Mouse (Mus musculus) thymus, postnatal 25 days (tissue): ENCODE measurements at regions not wholly inside any gene's neighbourhood (a gene's known extent, or its start where the extent isn't known, plus 50 kb on each side); places are given as distances from the start of the nearest gene placed in this dataset.
A peak's percentile ranks its signal among the peaks of the same experiment; 100 is the strongest.

ENCODE experiments used
- DNase-seq: peaks from one replicate; pipeline ENCODE4 v3.0.0; 2022

DNA sequence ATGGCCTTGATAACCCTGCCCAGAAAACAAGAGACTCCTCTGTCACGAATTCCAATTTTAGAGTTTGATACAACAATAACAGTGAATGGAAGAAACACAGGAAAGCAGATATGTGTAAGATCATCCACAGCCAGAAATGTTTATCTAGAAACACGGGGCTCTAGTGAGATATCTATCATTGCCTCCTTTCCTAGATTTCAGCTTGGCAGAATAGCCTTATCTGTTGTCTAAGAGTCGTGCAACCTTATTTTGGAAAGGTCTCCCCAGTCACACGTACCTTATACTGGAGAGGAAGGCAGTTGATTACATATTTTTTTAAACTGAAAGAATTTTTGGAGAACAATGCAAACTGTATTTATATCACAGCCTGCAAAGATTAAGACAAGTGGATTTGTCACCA, 61.6 kb downstream of the Gm10295 start:
- no peak for DNase-seq

DNA sequence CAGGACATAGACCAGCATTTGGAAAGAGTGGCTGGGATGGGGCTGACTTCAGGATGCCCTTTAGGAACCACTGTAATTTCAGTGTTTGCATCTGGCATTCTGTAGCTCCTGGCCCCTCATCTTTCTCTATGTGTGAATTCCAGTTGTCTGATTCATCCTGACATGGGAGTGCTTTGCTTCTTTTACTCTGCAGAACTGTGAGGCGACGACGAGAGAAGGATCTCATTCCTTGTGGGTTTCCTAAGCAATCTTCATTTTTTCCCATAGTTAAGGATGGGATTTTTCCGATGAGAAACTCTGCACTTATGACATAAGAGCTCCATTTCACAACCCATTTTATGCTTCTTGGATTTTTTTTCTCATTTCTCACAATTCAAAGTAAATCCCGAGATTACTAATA, 62.0 kb downstream of the Gm10295 start:
- no peak for DNase-seq

DNA sequence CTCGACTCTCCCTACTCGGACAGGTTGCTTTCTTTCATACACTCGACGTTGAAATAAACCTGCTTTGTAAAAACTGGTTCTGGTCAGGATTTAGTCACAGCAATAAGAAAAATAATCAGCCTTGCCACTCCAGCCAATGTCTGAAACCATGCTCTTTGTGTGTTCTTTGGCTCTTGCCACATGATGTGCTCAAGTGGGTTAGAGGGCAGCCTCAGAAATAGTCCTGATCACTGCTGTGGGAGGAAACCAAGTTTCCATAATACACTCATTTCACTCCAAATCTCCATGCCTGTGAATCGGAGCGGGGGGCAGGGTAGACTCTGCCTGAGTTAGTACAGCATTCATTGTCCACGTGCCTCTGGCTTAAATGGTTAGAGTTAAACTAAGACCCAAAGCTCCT, 63.8 kb downstream of the Gm10295 start:
- DNase-seq, result no peak

DNA sequence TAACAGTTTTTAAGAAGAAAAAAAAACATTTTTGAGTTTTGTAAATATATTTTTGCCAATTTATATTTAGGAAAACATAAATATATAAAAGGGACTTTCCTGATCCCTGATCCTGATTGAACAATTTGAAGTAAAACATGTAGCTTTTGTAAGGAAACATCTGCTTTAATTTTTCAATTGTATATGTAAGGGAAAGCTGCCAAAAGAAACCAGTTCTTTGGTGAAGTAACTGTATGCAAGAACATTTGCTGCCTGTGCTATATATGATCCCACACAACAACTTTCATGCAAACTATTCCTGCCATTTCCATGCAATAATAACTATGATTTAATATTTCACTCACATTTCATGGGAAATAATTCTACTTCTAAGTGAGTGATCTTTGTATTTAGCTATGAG, 67.0 kb downstream of the Gm10295 start:
- no peak for DNase-seq

DNA sequence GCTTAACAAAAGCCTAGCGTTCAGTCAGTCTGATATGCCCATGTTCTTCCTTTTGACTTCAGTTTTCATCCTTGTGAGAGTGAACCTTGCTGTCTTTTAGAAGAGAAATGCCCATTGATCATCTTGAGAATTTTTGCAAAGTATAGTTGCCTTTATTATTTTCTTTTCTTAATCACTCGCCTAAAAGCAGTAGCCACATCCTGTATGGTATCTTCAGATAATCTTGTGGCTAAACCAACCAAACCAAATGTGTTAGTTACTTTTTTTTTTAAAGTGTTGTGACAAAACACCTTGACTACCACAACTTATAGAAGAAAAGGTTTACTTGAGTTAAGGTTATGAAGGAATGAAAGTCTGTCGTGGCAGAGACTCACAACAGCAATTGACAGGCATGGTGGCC, 67.9 kb downstream of the Gm10295 start:
- no peak for DNase-seq

DNA sequence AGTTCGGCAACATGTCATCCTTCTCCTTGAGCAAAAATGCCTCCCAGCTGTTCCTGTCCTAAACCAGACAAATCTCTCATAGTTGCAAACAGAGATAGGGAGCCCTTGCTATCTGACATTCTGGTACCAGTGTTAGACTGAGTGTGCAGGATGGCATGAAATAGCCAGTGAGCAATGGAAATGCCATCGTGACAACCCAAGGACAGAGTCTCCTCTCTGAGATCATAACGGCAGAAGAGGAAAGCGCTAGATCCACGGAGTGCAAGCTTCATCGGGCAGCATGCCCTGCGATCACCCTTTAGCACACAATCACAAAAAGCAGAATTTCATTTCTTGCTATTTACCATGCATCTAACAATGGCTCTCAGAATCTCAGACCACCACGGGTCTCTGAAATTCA, 85.2 kb downstream of the Gm10295 start:
- no peak for DNase-seq

DNA sequence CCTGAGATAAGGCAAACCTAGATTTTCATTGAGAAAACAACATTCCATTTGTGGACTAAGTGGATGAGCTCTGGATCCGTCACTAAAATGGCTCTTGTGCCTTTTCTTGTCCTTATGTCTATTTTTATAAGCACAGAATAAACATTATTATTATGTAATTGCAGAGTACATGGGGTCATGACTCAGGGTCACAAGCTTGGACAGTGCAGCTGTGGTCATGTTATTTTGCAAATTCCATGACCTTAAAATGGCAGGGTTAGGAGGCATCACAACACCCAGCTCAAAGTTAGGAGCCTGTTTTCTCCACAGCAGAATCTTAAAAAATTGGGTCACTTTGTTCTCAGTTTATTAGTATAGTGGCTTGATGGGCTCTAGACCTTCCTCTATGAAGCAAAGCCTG, 87.2 kb downstream of the Gm10295 start:
- no peak for DNase-seq

DNA sequence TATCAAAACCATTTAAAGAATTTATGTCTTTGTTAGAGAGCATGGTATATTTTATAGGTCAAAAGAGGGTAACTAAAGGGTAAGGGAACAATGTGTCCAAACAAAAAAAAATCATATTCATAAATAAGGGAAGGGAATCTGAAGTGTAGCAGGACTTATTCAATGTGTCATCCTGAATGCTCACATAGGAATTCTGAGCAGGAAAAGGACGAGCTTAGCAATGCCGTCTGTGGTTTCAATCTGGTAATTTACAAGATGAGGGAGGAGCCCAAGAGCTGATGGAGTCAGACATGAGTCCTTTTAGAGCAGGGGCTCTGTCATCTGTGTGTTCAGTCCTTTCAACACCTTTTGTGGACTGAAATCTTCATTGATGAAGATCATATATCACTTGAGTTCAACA, 101.6 kb downstream of the Gm10295 start:
- no peak for DNase-seq

DNA sequence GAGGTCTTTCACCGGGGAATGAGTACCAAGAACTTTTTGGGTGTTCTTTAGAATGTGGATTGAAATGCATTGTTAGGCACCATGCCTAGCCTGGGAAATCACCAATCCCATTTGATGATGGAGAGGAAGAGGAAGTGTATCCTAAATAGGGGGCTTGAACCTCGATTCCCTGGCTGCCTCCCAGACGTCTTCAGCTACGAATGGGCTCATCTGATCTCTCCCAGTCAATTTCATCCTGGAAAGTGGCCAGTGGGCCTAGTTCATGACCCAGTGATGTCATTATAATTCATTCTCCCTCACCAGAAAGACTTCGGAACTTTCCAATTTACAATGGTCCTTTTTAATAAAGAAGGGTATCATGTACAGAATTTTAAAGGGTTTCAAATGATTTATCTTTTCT, 102.1 kb downstream of the Gm10295 start:
- no peak for DNase-seq

DNA sequence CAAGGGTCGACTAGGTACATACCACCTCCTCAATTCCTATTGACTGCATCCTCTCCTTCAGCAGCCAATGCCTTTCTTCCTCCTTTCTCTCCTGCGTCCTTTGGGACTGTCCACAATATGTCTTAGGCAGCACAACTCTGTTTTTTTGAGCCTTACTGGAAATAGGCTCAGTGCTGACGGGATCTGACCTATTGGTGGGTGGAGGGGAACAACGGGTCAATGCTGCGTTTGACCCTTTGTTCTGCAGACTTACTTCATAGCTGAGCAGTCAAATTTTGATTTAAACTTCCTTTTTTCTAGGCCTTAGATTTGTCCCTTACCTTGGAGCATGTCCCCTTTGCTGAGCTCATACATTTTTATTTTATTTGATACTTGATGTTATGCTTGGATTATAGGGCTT, 103.4 kb downstream of the Gm10295 start:
- no peak for DNase-seq

DNA sequence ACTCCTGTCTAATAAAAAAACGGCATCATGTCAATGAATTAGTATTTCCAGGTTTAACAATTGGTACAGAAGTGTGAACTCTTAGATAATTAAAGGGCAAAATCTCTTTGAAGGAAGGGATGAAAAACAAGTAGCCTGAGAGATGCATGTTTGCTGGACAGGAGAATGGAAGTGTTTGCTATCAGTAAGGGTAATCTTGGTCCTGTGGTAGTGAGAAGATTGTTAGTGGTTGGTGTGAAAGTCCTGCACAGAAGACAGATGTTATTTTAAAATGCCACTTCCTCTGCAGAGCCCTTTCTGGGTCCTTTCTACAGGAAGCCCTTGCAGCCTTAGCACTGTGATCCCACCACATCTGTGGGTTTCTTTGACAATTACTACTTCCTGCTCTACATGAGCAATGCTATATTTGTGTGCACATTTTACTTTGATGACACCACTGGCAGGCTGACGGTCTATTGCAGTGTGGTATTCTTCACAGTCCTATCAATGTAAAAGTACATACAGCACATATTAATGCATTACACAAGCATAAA, 108.8 kb downstream of the Gm10295 start:
- peak; percentile 1 for DNase-seq

DNA sequence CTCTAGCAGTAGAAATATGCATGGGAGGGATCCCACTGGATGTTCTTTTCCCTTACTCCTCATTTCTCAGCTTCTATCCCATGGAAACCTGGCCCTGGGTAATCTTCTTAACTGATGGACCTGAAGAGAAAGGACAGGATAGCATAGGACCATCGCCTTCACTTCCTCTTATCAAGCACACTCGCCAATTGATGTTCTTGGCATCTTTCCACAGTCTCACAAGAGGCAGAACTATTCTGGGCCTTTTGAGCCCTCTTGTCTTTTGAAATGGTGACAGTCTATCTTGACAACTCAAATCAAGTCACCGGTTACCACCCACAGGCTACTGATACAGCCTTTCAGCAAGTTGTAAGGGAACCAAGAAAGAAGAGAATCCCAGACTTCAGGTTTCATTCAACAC, 112.1 kb downstream of the Gm10295 start:
- DNase-seq, result no peak

DNA sequence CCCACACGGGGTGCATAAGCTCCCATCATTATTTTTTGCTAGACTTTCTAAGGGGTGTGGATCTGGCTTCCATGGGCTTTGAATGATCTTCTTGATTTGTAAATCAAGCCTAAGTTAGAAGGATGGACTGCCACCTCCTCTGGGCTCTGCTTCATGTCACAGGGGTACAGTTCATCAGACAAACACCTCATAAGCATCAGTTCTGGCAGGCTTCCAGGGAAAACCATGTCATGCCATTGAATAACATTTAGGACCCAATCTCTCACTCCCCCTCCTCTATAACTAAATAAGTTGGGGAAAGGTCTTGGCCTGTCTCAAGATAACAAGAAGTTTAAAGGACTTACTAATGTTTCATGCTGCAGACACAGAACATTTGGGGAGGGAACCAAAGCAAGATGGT, 115.0 kb downstream of the Gm10295 start:
- no peak for DNase-seq

DNA sequence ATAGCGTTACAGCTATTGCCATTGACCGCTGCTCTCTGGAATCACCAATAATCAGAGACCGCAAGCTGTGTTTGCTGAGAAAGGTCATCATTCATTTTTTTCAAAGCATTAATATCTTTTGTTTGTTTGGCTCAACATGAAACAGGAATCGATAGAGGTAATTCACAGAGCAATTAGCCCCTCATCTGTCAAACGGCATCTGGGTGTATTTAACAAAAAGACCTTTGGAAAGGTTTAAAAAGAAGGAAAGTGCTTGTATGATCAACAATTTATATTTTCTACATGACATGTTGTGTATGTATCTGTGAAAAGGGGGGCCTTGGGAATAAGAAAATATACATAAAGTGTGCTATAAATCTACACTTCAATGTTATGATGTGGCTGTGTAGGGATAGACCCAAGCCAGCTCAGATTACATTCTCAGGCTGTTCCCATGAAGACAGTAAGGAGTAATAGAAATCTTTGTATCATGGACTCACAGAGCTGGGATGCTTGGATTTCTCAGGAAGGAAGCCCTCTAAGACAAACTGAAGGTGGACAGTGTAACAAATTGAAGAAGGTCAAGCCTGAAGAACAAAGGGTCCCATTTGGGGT, 117.0 kb downstream of the Gm10295 start:
- DNase-seq, result no peak

DNA sequence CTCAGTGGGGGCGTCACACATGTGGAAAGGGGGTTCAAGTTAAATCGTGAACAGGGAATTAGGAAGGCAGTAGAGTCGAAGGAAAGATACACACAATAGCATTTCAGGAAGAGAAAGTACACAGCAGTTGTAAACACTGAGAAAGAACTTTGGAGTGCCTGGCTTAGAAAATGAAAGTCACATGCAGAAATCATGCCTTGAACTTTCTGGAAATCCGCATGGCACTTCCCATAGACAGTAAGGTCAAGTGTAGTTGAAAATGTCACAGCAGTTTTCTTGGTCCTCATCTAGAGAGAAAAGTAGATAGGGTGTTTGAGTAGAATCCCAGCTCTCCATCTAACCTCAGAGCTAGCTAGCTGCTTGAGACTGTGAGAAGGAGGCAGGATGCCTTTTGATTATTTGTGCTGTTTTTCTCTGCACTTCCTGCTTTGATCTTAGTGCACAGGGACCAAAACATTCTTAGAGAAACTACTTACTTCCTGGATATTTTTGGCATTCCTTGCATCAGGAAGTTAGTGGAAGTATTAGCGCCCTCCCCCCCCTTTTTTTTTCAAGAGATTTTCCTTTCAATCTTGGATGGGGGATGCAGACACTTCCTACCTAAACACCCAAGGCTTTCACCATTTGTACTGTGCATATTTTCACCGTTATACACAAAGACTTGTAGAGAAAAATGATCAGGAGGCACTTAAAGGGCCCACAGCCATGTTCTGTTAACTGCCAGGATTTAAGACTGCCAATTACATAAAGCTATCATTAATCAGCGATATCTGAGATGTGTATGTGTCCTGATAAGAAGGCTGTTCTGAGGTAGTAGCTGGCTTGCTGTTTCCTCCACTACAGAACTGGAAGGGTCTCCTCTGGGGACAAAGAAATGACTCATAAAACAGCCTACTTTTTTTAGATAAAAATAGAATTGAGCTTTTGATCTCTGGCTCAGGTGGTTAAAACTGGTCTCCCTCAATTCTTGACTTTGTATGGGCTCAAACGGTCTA, 118.2 kb downstream of the Gm10295 start:
- no peak for DNase-seq

DNA sequence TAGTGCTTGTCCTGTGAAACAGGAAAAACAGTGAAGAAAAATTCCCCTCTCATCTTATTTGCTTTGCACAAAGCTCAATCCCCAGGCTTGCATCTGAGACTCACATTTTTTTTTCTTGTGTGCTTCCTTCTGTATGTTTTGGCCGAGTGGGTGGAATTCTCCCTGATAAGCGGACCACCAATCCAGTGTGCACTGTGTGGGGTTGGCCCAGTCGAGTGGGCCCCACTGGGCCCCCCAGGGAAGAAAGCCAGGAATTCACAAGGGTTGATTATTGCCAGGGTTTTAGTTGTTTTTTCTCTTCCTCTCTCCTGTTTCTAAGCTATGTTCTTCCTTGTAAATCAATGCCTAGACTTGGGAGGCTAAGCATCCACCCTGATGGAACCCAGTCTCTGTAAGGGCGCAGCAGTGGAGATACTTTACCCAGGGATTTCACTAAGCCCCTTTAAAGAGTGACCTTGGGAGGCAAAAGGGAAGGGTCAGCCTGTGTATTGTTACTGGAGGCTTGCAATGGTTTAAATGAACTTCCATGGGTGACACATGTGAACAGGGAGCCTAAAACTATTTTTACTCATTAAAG, 120.3 kb downstream of the Gm10295 start:
- no peak for DNase-seq

DNA sequence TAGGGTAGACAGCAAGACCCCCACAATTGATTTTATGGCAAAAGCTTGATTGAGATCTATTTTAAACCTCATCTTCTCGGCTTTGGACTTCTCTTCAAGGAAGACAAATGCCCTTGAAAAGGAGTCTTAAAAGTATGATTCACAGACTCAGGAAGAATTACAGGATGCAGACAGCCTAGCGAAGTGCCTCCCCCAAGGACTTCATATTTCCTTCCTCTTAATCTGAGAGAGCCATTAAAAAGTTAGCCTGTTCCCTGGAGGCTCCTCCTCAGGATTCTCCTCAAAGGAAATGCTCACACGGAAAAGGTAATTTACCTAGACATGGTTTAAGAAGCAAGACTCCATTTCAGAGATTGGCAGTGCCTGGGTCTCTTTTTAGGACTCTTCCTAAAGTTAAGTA, 122.1 kb downstream of the Gm10295 start:
- no peak for DNase-seq

DNA sequence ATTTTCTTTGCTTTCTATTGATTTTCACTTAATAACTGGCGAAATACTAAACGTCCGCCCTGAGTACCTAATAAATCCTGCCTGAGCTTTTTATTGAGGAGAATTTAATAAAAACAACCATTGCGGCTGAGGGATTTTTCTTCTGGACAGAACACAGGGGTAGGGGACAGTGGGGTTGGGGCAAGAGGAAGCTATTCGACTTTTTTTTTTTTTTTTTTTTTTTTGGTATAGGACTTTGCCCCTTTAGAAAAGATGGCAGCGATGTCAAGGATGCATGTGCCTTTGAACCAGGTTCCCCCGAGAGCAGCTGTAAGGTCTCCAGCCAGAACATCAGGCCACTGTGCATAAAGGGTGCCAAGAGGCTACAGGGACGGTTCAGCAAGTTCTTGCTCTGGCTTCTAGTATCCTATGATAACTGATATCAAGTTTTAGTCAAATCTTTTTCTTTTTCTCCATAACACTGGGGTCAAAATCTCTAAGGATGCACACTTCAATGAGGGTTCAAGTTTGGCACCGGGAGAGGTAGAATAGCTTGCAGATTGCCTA, 126.9 kb downstream of the Gm10295 start:
- DNase-seq, result no peak

DNA sequence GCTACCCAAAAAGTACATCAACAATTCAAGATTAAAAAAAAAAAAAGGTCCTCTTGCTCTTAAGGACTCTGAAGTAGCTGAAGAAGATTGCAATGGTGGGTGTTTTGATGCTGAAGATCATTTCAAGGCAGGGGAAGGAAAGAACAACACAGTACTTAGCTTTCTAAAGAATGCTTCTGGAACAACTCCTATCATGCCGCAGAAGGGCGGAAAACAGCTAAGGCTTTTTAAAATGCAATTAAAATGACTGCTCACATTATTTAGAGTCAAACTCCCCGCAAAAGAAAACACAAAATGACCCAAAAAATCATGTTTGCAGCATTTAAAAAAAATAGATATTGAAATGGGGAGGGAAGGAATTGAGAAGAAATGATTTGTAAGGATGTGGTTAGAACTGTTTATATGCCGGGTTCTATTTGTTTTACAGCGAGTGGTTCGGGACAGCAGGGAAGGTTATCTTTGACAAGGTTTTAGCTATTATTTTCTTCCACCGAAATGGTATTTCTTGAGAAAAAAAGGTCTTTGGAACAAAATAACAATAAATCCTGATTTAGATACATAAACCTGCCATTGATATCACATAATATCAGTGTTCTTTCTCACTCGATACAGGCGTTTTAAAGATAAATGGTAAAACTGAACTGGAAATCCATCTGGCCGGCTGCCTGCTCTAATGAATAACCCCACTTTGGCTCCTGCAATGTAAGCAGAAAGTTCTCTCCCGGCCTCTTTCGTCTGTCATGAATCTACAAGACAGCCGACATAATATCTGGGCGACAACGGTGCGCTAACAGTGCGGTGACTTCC, 127.6 kb downstream of the Gm10295 start:
- no peak for DNase-seq

DNA sequence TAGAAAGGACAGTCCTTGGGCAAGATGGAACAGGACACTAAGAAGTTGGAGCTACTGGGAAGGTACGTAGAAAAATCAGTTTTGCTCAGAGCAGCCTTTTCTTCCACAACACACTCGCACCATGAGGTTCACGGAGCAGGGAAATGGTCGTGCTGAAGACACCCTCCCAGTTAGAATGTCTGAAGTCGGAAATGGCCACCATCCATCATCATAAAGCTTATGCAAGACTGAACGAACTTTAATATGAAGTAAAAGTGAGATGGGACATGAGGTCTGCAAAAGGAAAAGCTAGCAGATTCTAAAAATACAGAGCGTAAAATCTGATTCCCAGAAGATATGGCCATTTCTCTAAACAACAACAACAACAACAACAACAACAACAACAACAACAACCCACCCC, 133.9 kb downstream of the Gm10295 start:
- DNase-seq, result no peak

DNA sequence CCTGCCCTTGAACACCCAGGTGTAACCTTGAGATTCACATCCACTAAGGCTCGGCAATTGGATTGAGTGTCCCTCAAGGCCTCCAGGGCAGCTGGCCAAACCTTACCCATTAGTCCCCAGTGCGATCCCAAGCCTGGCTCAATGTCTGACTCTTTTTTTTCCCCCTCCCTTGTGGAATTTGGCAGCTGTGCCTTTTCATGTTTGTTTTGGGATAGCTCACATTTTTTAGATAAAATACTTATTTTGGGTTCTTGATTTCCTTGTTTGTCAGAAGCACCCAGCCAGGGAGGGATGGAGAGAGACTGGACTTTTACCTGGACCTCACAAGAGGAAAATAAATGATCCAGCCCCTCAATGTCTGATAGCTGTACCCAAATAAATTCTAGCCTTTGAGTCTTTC, 134.5 kb downstream of the Gm10295 start:
- no peak for DNase-seq

DNA sequence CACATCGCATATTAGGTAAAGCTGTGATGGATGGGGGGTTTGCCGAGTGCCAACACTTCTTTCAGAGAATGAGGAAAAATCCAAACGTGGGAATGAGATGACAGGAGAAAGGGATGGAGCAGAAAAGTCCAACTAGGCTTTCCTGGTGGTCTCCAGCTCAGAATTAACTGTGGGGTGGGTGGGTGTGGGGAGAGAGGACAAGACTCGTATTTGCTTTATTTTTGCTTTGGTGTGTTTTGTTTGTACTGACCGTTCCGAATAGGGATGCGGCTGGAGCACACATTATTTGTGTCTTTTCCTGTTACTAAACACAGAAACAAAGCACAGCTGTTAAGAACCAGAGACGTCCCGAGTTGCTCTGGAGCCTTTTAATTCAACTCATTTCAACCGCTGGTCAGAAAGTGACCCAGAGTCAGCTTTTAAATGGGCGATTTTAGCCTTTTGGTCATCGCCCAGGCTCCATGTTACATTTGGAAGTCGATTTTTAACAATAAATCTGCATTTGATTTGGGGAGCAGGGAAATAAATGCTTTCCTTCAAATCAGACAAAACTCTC, 136.7 kb downstream of the Gm10295 start:
- no peak for DNase-seq
